Mouse (Mus musculus) heart, postnatal 0 days (tissue): Measurements from ENCODE around the gene Tigar. TPM values are rescaled to one million over a fixed set of nuclear protein-coding genes. Genes with fewer than 3 reads are reported as not detected.

Source experiments
- ATAC-seq: fragments of 200-750 bp; cut with Nextera tagmentation; 2 replicates; pipeline ENCODE4 v1.8.0; 2017; ENCODE audit warnings: low read depth, moderate number of reproducible peaks, moderate library complexity; ENCODE audit not compliant: insufficient read depth
- DNase-seq: peaks from one replicate; pipeline ENCODE4 v3.0.0-alpha.2; 2016; ENCODE audit warnings: low spot score
- H3K27ac ChIP-seq: fragments of 300-500 bp; sonication (generic); 2 replicates; pipeline ENCODE4 v1.5.1; 2014; ENCODE audit warnings: low read depth, mild to moderate bottlenecking
- H3K27me3 ChIP-seq: fragments of 300-500 bp; sonication (generic); 2 replicates; pipeline ENCODE4 v1.6.1; 2014; ENCODE audit warnings: low read length, mixed read lengths; ENCODE audit not compliant: control insufficient read depth, insufficient read depth
- H3K36me3 ChIP-seq: fragments of 300-500 bp; sonication (generic); replicated peaks from 2 replicates; pipeline ENCODE4 v1.6.1; 2014; ENCODE audit warnings: low read length, mixed read lengths; ENCODE audit not compliant: control insufficient read depth, insufficient read depth
- H3K4me1 ChIP-seq: fragments of 300-500 bp; sonication (generic); 2 replicates; pipeline ENCODE4 v1.6.1; 2014; ENCODE audit warnings: antibody characterized with exemption; ENCODE audit not compliant: control insufficient read depth, insufficient read depth
- H3K4me2 ChIP-seq: fragments of 300-500 bp; sonication (generic); 2 replicates; pipeline ENCODE4 v1.6.1; 2014; ENCODE audit warnings: low read depth, mild to moderate bottlenecking, low read length, moderate library complexity
- H3K4me3 ChIP-seq: fragments of 300-500 bp; sonication (generic); 2 replicates; pipeline ENCODE4 v1.5.1; 2014; ENCODE audit warnings: low read depth, low read length
- H3K9ac ChIP-seq: fragments of 300-500 bp; sonication (generic); replicated peaks from 2 replicates; pipeline ENCODE4 v1.6.1; 2014; ENCODE audit warnings: low read depth, low read length, mixed read lengths
- H3K9me3 ChIP-seq: fragments of 300-500 bp; sonication (generic); replicated peaks from 2 replicates; pipeline ENCODE4 v1.6.1; 2016; ENCODE audit warnings: low read length; ENCODE audit not compliant: control insufficient read depth
- CTCF ChIP-seq: IDR thresholded peaks from 2 replicates; pipeline ENCODE4 v1.5.1; 2016; ENCODE audit warnings: antibody characterized with exemption, control low read depth, low read depth
- EP300 ChIP-seq: IDR thresholded peaks from 2 replicates; pipeline ENCODE4 v1.6.1; 2016; ENCODE audit warnings: antibody characterized with exemption, low read depth
- WGBS: fragments of 180-500 bp; shearing (Covaris S2); extraction: QIAGEN DNeasy Blood & Tissue Kit; methylation state at CpG from one replicate; pipeline ENCODE4 v1.1.7; 2014; 5-methylcytosine and 5-hydroxymethylcytosine counted together
- polyA plus RNA-seq: library from polyadenylated mRNA; unstranded; fragments of >200 nt; fragmentation: Nextera tagmentation; extraction: Ambion mirVana; gene quantifications from 2 replicates; pipeline ENCODE4 v1.2.1, GENCODE M21; 2015
- total RNA-seq: library from RNA; depleted of rRNA; stranded (reverse); fragments of >200 nt; gene quantifications from 2 replicates; pipeline ENCODE4 v1.2.3, GENCODE M21; 2014; ENCODE audit warnings: low replicate concordance

Gene Tigar
- total and polyA plus RNA-seq, 2 experiments from 2014 or later: 15.6 to 21.1 TPM

GRCm38 (mm10) chr6:127133433-127134245, 24.3 kb upstream of the Tigar start:
- Histone ChIP-seq H3K27ac (no peak overlapping the region), H3K9ac (no peak overlapping the region), H3K4me1 (no peaks in the 10 kb centered on the region), H3K36me3 (peaks cover 81% of the 10 kb centered on the region), H3K9me3 (no peaks in the 10 kb centered on the region), H3K27me3 (no peaks in the 10 kb centered on the region), H3K4me2 (no peak overlapping the region), H3K4me3 (no peak overlapping the region)
- no peak for DNase-seq
- TF ChIP-seq CTCF (no peak), EP300 (no peak)
- WGBS: 64% methylated on average over 15 of the region's 16 CpGs
- peak; percentile 17; the same call in 1 of the 2 replicates for ATAC-seq

GRCm38 (mm10) chr6:127132719-127133118, 23.4 kb upstream of the Tigar start:
- no peaks in the 10 kb centered on the region for H3K4me1 ChIP-seq
- H3K4me3 ChIP-seq: no peak overlapping the region
- no peaks in the 10 kb centered on the region for H3K27me3 ChIP-seq
- no peak overlapping the region for H3K27ac ChIP-seq
- TF ChIP-seq CTCF (no peak), EP300 (no peak)
- WGBS: 61% methylated on average over 3 of the region's 3 CpGs
- no peaks in the 10 kb centered on the region for H3K9me3 ChIP-seq
- no peak overlapping the region for H3K9ac ChIP-seq
- H3K4me2 ChIP-seq: no peak overlapping the region
- ATAC-seq (no peak), DNase-seq (no peak)
- H3K36me3 ChIP-seq: peaks cover 81% of the 10 kb centered on the region

- Histone ChIP-seq H3K9me3 (no peaks in the 10 kb centered on the region), H3K4me2 (no peak overlapping the region), H3K36me3 (peaks cover 81% of the 10 kb centered on the region), H3K4me1 (no peaks in the 10 kb centered on the region), H3K27ac (no peak overlapping the region), H3K9ac (no peak overlapping the region), H3K27me3 (no peaks in the 10 kb centered on the region), H3K4me3 (no peak overlapping the region)
- 53% methylated on average over 3 of the region's 3 CpGs for WGBS
- TF ChIP-seq CTCF (no peak), EP300 (no peak)
- no peak for ATAC-seq
- DNase-seq: no peak
Measured at GRCm38 (mm10) chr6:127131946-127132345, 22.6 kb upstream of the Tigar start.

GRCm38 (mm10) chr6:127130377-127130776, 21.0 kb upstream of the Tigar start:
- no peak overlapping the region for H3K4me2 ChIP-seq
- DNase-seq: no peak
- H3K9ac ChIP-seq: no peak overlapping the region
- WGBS: 70% methylated on average over 13 of the region's 13 CpGs
- ATAC-seq: no peak
- no peaks in the 10 kb centered on the region for H3K4me1 ChIP-seq
- no peak overlapping the region for H3K27ac ChIP-seq
- no peaks in the 10 kb centered on the region for H3K9me3 ChIP-seq
- TF ChIP-seq EP300: no peak
- no peak for TF ChIP-seq CTCF
- H3K27me3 ChIP-seq: no peaks in the 10 kb centered on the region
- H3K4me3 ChIP-seq: no peak overlapping the region
- peaks cover 82% of the 10 kb centered on the region for H3K36me3 ChIP-seq

- no peak for ATAC-seq
- H3K36me3 ChIP-seq: peaks cover 78% of the 10 kb centered on the region
Measured at GRCm38 (mm10) chr6:127129659-127130058, 20.3 kb upstream of the Tigar start.

More at GRCm38 (mm10) chr6:127129659-127130058, 20.3 kb upstream of the Tigar start:
- Histone ChIP-seq H3K27ac (no peak overlapping the region), H3K9ac (no peak overlapping the region), H3K9me3 (no peaks in the 10 kb centered on the region), H3K4me3 (no peak overlapping the region), H3K27me3 (no peaks in the 10 kb centered on the region), H3K4me2 (no peak overlapping the region), H3K4me1 (no peaks in the 10 kb centered on the region)
- no peak for DNase-seq
- TF ChIP-seq CTCF (no peak), EP300 (no peak)
- WGBS: 90% methylated on average over 14 of the region's 14 CpGs
